Mouse (Mus musculus): ENCODE results near the gene Filip1. TPM values are rescaled to one million over a fixed set of nuclear protein-coding genes. Genes with fewer than 3 reads are reported as not detected.
A peak's percentile ranks its signal among the peaks of the same experiment; 100 is the strongest.

The Filip1 gene
- polyA plus RNA-seq, 1 experiment: 1.8 TPM

- H3K4me1 ChIP-seq (ENCODE audit: control insufficient read depth, insufficient read depth, low read length): no peaks in the 10 kb centered on the region; the same call in 1 of the 2 replicates
- no peak overlapping the region for H3K27ac ChIP-seq (ENCODE audit: insufficient read depth, low read depth, low read length)
- 37% methylated on average over 12 of the region's 12 CpGs for WGBS
- TF ChIP-seq CTCF (conservative IDR thresholded peaks at IDR 0.05; ENCODE audit: insufficient read depth, insufficient read length, low read depth, low read length) (0 out of 2 replicates have a peak, but pooled peaks have one; percentile 3), POLR2A (IDR thresholded peaks at IDR 0.05; ENCODE audit: low read depth, low read length) (no peak)
- no peaks in the 10 kb centered on the region for H3K36me3 ChIP-seq (ENCODE audit: control insufficient read depth, insufficient read depth, low read length)
- no peaks in the 10 kb centered on the region for H3K27me3 ChIP-seq (replicated peaks; ENCODE audit: control insufficient read depth, insufficient read depth, low read length)
- peak; percentile 65 for DNase-seq
- H3K4me3 ChIP-seq (ENCODE audit: insufficient read depth, low read depth, low read length): no peak overlapping the region
Observed at GRCm38 (mm10) chr9:79806317-79807075, 206.2 kb downstream of the Filip1 start.

GRCm38 (mm10) chr9:79805426-79805825 lies 207.2 kb downstream of the Filip1 start:
- H3K27me3 ChIP-seq (replicated peaks; ENCODE audit: control insufficient read depth, insufficient read depth, low read length): no peaks in the 10 kb centered on the region
- H3K4me1 ChIP-seq (ENCODE audit: control insufficient read depth, insufficient read depth, low read length): no peaks in the 10 kb centered on the region; the same call in 1 of the 2 replicates
- TF ChIP-seq POLR2A (IDR thresholded peaks at IDR 0.05; ENCODE audit: low read depth, low read length) (no peak), CTCF (conservative IDR thresholded peaks at IDR 0.05; ENCODE audit: insufficient read depth, insufficient read length, low read depth, low read length) (no peak)
- H3K4me3 ChIP-seq (ENCODE audit: insufficient read depth, low read depth, low read length): no peak overlapping the region
- DNase-seq: peak; percentile 65
- H3K27ac ChIP-seq (ENCODE audit: insufficient read depth, low read depth, low read length): no peak overlapping the region
- WGBS: 56% methylated on average over 10 of the region's 10 CpGs
- H3K36me3 ChIP-seq (ENCODE audit: control insufficient read depth, insufficient read depth, low read length): no peaks in the 10 kb centered on the region

GRCm38 (mm10) chr9:79796461-79797135 lies 216.1 kb downstream of the Filip1 start:
- TF ChIP-seq POLR2A (IDR thresholded peaks at IDR 0.05; ENCODE audit: low read depth, low read length) (no peak), CTCF (conservative IDR thresholded peaks at IDR 0.05; ENCODE audit: insufficient read depth, insufficient read length, low read depth, low read length) (no peak)
- peak overlapping the region; percentile 42; the same call in 1 of the 2 replicates for H3K4me3 ChIP-seq (ENCODE audit: insufficient read depth, low read depth, low read length)
- H3K36me3 ChIP-seq (ENCODE audit: control insufficient read depth, insufficient read depth, low read length): no peaks in the 10 kb centered on the region
- peak; percentile 85 for DNase-seq
- no peaks in the 10 kb centered on the region for H3K27me3 ChIP-seq (replicated peaks; ENCODE audit: control insufficient read depth, insufficient read depth, low read length)
- H3K4me1 ChIP-seq (ENCODE audit: control insufficient read depth, insufficient read depth, low read length): peaks cover 2% of the 10 kb centered on the region; the same call in 1 of the 2 replicates
- peak overlapping the region; percentile 99 for H3K27ac ChIP-seq (ENCODE audit: insufficient read depth, low read depth, low read length)
- 42% methylated on average over 7 of the region's 7 CpGs for WGBS

DNA sequence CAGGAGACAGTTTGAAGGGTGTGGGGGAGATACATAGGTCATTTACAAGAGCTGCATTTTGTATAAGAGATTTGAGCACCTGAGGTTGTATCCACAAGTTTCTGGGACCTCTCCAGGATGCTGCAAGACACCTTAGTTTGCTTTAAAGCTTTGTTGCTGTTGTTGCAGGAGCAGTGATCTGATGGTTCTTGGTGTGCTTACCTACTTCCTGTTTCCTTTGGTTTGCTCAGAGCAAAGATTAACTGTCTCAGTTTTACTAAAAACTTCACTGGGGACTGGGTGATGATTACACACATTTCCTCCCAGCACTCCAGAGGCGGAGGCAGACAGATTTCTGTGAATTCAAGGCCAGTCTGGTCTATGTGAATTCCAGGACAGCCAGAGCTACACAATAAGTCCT lies 217.6 kb downstream of the Filip1 start:
- Histone ChIP-seq H3K27me3 (replicated peaks; ENCODE audit: control insufficient read depth, insufficient read depth, low read length) (no peaks in the 10 kb centered on the region), H3K4me3 (ENCODE audit: insufficient read depth, low read depth, low read length) (no peak overlapping the region; the same call in 1 of the 2 replicates), H3K4me1 (ENCODE audit: control insufficient read depth, insufficient read depth, low read length) (peaks cover 9% of the 10 kb centered on the region; the same call in 1 of the 2 replicates), H3K27ac (ENCODE audit: insufficient read depth, low read depth, low read length) (peak overlapping the region; percentile 83), H3K36me3 (ENCODE audit: control insufficient read depth, insufficient read depth, low read length) (no peaks in the 10 kb centered on the region)
- 48% methylated on average over 1 of the region's 1 CpGs for WGBS
- DNase-seq: peak; percentile 78
- no peak for TF ChIP-seq CTCF (conservative IDR thresholded peaks at IDR 0.05; ENCODE audit: insufficient read depth, insufficient read length, low read depth, low read length)
- TF ChIP-seq POLR2A (IDR thresholded peaks at IDR 0.05; ENCODE audit: low read depth, low read length): no peak

DNA sequence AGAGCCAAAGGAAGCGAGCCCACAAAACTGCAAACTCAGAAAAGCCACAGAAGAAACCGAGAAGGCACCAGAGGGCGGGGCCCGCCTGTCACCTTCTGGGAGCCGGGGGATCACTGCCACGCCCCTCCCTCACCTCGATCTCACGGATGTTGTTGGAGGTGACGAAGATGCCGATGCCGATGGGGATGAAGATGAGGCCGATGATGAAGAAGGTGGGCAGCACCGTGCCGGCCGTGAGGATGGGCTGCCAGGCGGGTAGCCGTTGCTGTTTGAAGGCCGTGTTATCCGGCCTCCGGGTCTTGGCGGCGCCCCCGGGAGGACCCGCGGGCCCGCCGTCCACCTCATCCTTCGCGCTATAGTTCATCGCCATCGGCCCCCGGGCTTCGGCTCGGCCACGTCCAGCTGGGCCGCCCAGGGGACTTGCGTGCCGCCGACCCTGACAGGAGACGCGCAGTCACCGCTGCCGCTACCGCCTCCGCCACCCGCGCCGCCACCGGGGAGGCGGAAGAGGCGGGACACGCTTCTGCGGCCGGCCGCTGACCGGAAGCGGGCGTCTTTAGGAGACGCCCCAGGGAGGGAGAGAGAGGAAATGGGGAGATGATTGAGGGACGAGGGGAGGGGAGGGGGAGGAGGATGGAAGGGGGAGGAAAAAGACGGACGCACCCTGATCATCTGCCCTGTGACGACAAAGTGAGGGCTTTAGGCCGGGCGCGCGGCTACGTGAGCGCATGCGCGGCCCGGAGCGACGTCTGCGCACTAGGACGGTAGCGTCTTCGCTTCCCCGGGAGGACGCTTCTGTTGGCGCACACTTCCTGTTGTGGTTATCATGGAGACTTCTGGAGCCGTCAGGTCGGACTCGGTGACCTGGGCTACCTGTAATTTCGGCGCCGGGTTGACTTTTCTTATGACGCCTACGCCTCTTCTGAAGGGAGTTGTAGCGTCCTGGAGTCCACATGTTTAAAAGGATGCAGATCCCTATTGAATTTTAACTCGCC lies 219.5 kb downstream of the Filip1 start, which contains the start of gene Tmem30a:
Tmem30a (minus strand) TSS at position 667 of the 995 bp plus-strand sequence.
- WGBS: under 1% methylated on average over 90 of the region's 91 CpGs
- peak within 1 kb of the TSS; percentile 80 for H3K27ac ChIP-seq (ENCODE audit: insufficient read depth, low read depth, low read length)
- peaks cover 15% of the 10 kb centered on the region for H3K4me1 ChIP-seq (ENCODE audit: control insufficient read depth, insufficient read depth, low read length)
- TF ChIP-seq CTCF (conservative IDR thresholded peaks at IDR 0.05; ENCODE audit: insufficient read depth, insufficient read length, low read depth, low read length) (no peak), POLR2A (IDR thresholded peaks at IDR 0.05; ENCODE audit: low read depth, low read length) (peak; percentile 69)
- peak within 1 kb of the TSS; percentile 86 for H3K4me3 ChIP-seq (ENCODE audit: insufficient read depth, low read depth, low read length)
- DNase-seq: peak; percentile 97
- H3K36me3 ChIP-seq (ENCODE audit: control insufficient read depth, insufficient read depth, low read length): no peaks in the 10 kb centered on the region
- no peaks in the 10 kb centered on the region for H3K27me3 ChIP-seq (replicated peaks; ENCODE audit: control insufficient read depth, insufficient read depth, low read length)

- WGBS: 52% methylated on average over 2 of the region's 2 CpGs
- no peaks in the 10 kb centered on the region for H3K27me3 ChIP-seq (replicated peaks; ENCODE audit: control insufficient read depth, insufficient read depth, low read length)
- H3K36me3 ChIP-seq (ENCODE audit: control insufficient read depth, insufficient read depth, low read length): no peaks in the 10 kb centered on the region
- TF ChIP-seq CTCF (conservative IDR thresholded peaks at IDR 0.05; ENCODE audit: insufficient read depth, insufficient read length, low read depth, low read length) (no peak), POLR2A (IDR thresholded peaks at IDR 0.05; ENCODE audit: low read depth, low read length) (no peak)
- DNase-seq: no peak
- H3K27ac ChIP-seq (ENCODE audit: insufficient read depth, low read depth, low read length): no peak overlapping the region
- no peak overlapping the region for H3K4me3 ChIP-seq (ENCODE audit: insufficient read depth, low read depth, low read length)
- peaks cover 30% of the 10 kb centered on the region for H3K4me1 ChIP-seq (ENCODE audit: control insufficient read depth, insufficient read depth, low read length)
Observed at GRCm38 (mm10) chr9:79785794-79786085, 226.9 kb downstream of the Filip1 start.

Data from kidney, adult 2 months (tissue).